Mouse (Mus musculus) monocyte, adult 59 days (primary cell): ENCODE measurements around the gene Gm10334. TPM values are rescaled to one million over a fixed set of nuclear protein-coding genes. Genes with fewer than 3 reads are reported as not detected.

Source experiments
- total RNA-seq, 2 experiments: library from RNA; stranded (reverse); gene quantifications; one replicate each; pipeline ENCODE4 v1.2.4; 2023

Gene Gm10334
- not detected for total RNA-seq

DNA sequence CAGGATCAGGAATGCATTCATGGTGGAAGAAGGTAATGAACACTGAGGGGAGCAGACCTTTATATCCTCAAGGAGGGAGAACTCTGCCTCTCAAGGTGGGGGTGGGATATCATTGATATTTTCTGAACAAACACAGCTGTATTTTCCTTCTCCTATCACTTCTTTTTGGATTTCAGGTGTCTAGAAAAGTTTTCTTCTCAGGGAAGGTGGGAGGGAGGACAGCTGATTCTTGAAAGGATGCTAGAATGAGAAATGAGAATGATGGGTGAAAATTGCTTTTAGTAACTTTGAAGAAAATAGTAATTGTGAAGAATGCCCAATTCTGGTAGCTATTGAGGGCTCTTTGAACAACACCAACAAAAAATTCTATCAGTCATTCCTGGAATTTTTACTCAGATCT, at the start of gene Gm10334:
Gm10334 (minus strand) TSS at position 101 of the 400 bp plus-strand sequence.

DNA sequence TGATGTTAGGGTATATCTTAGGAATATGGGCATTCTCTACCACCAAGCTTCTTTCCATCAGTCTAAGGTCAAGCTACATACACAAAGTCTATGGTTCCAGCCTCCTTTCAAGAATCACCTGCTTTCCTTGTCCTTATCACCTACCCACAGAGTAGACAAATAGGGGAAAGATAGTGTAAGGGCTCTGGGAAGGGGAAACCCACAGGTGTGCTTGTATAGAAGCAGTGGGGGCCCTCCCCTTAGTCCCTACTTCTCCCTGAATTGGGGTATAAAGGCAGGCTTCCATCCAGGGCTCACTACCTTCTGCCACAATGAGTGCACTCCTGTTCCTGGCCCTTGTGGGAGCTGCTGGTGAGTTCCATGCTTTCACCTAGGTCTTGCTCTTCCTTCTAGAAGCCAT, 12.7 kb upstream of the Gm10334 start, which contains the start of gene Prss1:
Prss1 (plus strand) TSS at position 301 of the 400 bp plus-strand sequence.

Other genes starting within 250 kb of the Gm10334 start
- gene Try4, start 143.9 kb downstream of the Gm10334 start, total RNA-seq = not detected
- gene Try5, start 129.3 kb downstream of the Gm10334 start, total RNA-seq = 1 to 10 TPM in 1 of 2 experiments, not detected in 1; 1.4 TPM
- gene Try10, start 92.0 kb downstream of the Gm10334 start, total RNA-seq = not detected
- gene Prss3, start 68.5 kb downstream of the Gm10334 start, total RNA-seq = not detected
- gene Gm5771, start 53.8 kb downstream of the Gm10334 start, total RNA-seq = not detected
- gene Prss1, start 12.8 kb upstream of the Gm10334 start, total RNA-seq = not detected
- 1 to 10 TPM in 1 of 2 experiments, not detected in 1; 1.8 TPM for gene Prss2, start 75.6 kb upstream of the Gm10334 start, total RNA-seq
- gene Ephb6, start 159.3 kb upstream of the Gm10334 start, total RNA-seq = 1 to 10 TPM; 1.0 to 1.1 TPM
- gene Trpv6, start 190.3 kb upstream of the Gm10334 start, total RNA-seq = not detected
- not detected for gene Trpv5, start 234.6 kb upstream of the Gm10334 start, total RNA-seq
- not detected for gene Llcfc1, start 238.3 kb upstream of the Gm10334 start, total RNA-seq